Mouse (Mus musculus) WW6 (cell line): ENCODE results near the gene Olfr1181.
"Not testable (repeated sequence)": the region's sequence is repeated elsewhere in the genome, so short reads cannot be mapped to it uniquely, and the experiment has no call there.

Source experiments
- DNase-seq: peaks from one replicate; pipeline ENCODE4 v3.0.0-alpha.2; 2013; ENCODE audit warnings: low read depth, low spot score

Gene Olfr1181

GRCm38 (mm10) chr2:88426071-88426470, at the start of gene Olfr1181:
Gene Olfr1181, minus strand, starts transcription at chr2:88426171.
- no peak for DNase-seq

DNA sequence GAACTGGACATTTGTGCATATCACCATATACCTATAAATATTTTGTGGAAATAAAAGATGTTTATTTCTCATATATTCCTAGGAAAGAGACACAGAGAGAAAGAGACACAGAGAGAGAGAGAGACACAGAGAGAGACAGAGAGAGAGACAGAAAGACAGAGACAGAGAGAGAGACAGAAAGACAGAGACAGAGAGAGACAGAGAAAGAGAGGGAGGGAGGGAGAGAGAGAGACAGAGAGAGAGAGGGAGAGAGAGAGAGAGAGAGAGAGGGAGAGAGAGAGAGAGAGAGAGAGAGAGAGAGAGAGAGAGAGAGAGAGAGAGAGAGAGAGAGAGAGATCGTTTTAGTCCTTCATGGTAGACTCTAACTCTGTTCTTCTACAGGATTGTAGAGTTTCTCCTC, 28.6 kb upstream of the Olfr1181 start, which contains the start of gene Olfr1183:
TSS of gene Olfr1183 (plus strand) at position 301 of the 400 bp plus-strand sequence.
- not testable (repeated sequence) for DNase-seq

DNA sequence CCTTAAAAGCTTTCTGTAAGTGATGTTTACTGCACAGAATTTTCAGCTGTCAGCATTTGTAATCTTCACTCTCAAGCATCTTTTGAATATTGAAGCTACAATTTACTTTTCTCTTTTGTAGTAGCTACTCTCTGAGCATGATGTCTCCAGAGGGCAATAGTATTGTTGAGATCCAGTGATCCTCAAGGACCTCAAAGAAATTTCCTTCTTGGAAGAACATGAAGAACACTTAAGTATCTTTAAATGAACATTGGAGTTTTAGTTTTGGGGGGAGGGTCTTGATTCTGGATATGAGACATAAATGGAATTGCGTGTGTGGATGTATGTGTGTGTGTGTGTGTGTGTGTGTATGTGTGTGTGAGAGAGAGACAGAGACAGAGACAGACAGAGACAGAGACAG, 23.1 kb upstream of the Olfr1181 start, which contains the start of gene Gm13757:
TSS of gene Gm13757 (minus strand) at position 101 of the 400 bp plus-strand sequence.
- no peak for DNase-seq

- DNase-seq: no peak
These were observed 6.9 kb downstream of the Olfr1181 start, which contains the start of gene Olfr1180 for GRCm38 (mm10) chr2:88419051-88419450. Gene Olfr1180, minus strand, starts transcription at chr2:88419151.

- DNase-seq: no peak
These were observed 19.6 kb downstream of the Olfr1181 start, which contains the start of gene Olfr1179 for GRCm38 (mm10) chr2:88406353-88406752. Gene Olfr1179, minus strand, starts transcription at chr2:88406453.

DNA sequence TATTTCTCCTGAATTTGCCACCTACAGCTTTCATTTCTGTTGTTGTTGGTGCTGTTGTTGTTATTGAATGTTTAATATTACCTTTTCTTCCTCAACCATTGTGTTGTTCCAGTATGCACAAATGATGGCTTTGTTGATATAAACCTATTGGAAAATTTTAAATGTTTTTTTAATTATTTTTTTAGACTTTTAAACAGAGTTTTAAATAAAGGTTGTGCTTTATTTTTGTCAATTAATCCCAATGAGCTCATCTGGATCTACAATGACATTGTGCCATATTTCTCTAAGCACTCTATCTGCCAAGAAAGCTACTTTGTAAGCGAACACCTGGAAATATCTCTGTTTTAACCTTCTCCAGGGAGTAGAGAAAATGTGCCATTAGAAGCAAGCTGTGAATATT, 39.2 kb downstream of the Olfr1181 start, which contains the start of gene Olfr1178:
TSS of gene Olfr1178 (plus strand) at position 301 of the 400 bp plus-strand sequence.
- DNase-seq: no peak
